Mouse (Mus musculus) liver, embryonic 16.5 days (tissue): Measurements from ENCODE around the gene Nol4l. TPM values are rescaled to one million over a fixed set of nuclear protein-coding genes. Genes with fewer than 3 reads are reported as not detected.

Experiments
- ATAC-seq: fragments of 200-750 bp; cut with Nextera tagmentation; 2 replicates; pipeline ENCODE4 v1.8.0; 2017; ENCODE audit warnings: low read depth, mild to moderate bottlenecking, moderate number of reproducible peaks, moderate library complexity
- H3K27ac ChIP-seq: fragments of 300-500 bp; sonication (generic); 2 replicates; pipeline ENCODE4 v1.5.1; 2014; ENCODE audit warnings: mild to moderate bottlenecking, low read length
- H3K27me3 ChIP-seq: fragments of 300-500 bp; sonication (generic); 2 replicates; pipeline ENCODE4 v1.6.1; 2014; ENCODE audit warnings: low read depth, low read length, mixed read lengths; ENCODE audit not compliant: control insufficient read depth, insufficient read depth
- H3K36me3 ChIP-seq: fragments of 300-500 bp; sonication (generic); 2 replicates; pipeline ENCODE4 v1.6.1; 2014; ENCODE audit warnings: mild to moderate bottlenecking; ENCODE audit not compliant: control insufficient read depth, insufficient read depth
- H3K4me1 ChIP-seq: fragments of 300-500 bp; sonication (generic); 2 replicates; pipeline ENCODE4 v1.6.1; 2014; ENCODE audit warnings: low read depth, low read length, mixed read lengths; ENCODE audit not compliant: control insufficient read depth
- H3K4me2 ChIP-seq: fragments of 300-500 bp; sonication (generic); 2 replicates; pipeline ENCODE4 v1.6.1; 2014; ENCODE audit warnings: low read depth, low read length, mixed read lengths
- H3K4me3 ChIP-seq: fragments of 300-500 bp; sonication (generic); 2 replicates; pipeline ENCODE4 v1.5.1; 2014; ENCODE audit warnings: low read depth, mild to moderate bottlenecking, low read length
- H3K9ac ChIP-seq: fragments of 300-500 bp; sonication (generic); 2 replicates; pipeline ENCODE4 v1.6.1; 2014; ENCODE audit warnings: low read depth, low read length
- H3K9me3 ChIP-seq: fragments of 300-500 bp; sonication (generic); replicated peaks from 2 replicates; pipeline ENCODE4 v1.6.1; 2016; ENCODE audit warnings: low read length; ENCODE audit not compliant: control insufficient read depth
- WGBS: fragments of 180-500 bp; shearing (Covaris S2); extraction: QIAGEN DNeasy Blood & Tissue Kit; methylation state at CpG from one replicate; pipeline ENCODE4 v1.1.7; 2014; ENCODE audit not compliant: insufficient replicate concordance; 5-methylcytosine and 5-hydroxymethylcytosine counted together
- polyA plus RNA-seq: library from polyadenylated mRNA; unstranded; fragments of >200 nt; fragmentation: Nextera tagmentation; extraction: Ambion mirVana; gene quantifications from 2 replicates; pipeline ENCODE4 v1.2.1, GENCODE M21; 2015

The Nol4l gene
- polyA plus RNA-seq, 1 experiment from 2014 or later = 4.3 TPM

- Histone ChIP-seq H3K9ac (no peak overlapping the region), H3K36me3 (no peaks in the 10 kb centered on the region), H3K9me3 (no peaks in the 10 kb centered on the region), H3K4me3 (no peak overlapping the region), H3K4me1 (peaks cover 38% of the 10 kb centered on the region), H3K4me2 (no peak overlapping the region), H3K27me3 (no peaks in the 10 kb centered on the region), H3K27ac (no peak overlapping the region)
- WGBS = 76% methylated on average over 6 of the region's 6 CpGs
- ATAC-seq = no peak
These were observed 18.2 kb downstream of the Nol4l start for GRCm38 (mm10) chr2:153511562-153511961.

DNA sequence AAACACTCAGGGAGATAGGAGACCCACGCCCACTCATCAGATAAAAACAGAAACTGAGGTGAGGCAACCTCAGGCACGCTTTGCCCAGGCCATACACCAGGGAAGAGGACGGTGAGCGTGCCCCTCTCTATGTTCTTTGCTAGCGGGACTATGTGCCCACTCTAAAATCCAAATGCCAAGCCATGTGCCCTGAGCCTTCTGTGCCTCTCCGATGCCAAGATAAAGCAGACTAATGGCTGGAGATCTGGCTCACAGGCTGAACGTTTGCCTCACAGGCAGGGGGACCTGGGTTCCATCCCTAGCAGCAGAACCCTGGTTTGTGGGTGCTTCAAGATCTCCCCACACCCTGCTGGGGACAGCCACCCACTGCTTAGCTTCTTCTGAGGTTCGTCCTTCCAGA lies 19.6 kb downstream of the Nol4l start:
- H3K4me2 ChIP-seq = no peak overlapping the region
- no peaks in the 10 kb centered on the region for H3K9me3 ChIP-seq
- H3K9ac ChIP-seq = no peak overlapping the region
- H3K27ac ChIP-seq = no peak overlapping the region
- ATAC-seq = no peak
- H3K4me1 ChIP-seq = peaks cover 48% of the 10 kb centered on the region
- WGBS = 44% methylated on average over 8 of the region's 8 CpGs
- no peak overlapping the region for H3K4me3 ChIP-seq
- H3K27me3 ChIP-seq = no peaks in the 10 kb centered on the region
- no peaks in the 10 kb centered on the region for H3K36me3 ChIP-seq

GRCm38 (mm10) chr2:153509211-153510029 lies 20.4 kb downstream of the Nol4l start:
- no peak overlapping the region for H3K4me3 ChIP-seq
- peak; percentile 42; the same call in 1 of the 2 replicates for ATAC-seq
- no peak overlapping the region for H3K27ac ChIP-seq
- no peaks in the 10 kb centered on the region for H3K36me3 ChIP-seq
- H3K27me3 ChIP-seq = no peaks in the 10 kb centered on the region
- H3K4me1 ChIP-seq = peaks cover 41% of the 10 kb centered on the region
- no peak overlapping the region for H3K4me2 ChIP-seq
- 36% methylated on average over 18 of the region's 18 CpGs for WGBS
- peak overlapping the region; percentile 29; the same call in 1 of the 2 replicates for H3K9ac ChIP-seq
- no peaks in the 10 kb centered on the region for H3K9me3 ChIP-seq

DNA sequence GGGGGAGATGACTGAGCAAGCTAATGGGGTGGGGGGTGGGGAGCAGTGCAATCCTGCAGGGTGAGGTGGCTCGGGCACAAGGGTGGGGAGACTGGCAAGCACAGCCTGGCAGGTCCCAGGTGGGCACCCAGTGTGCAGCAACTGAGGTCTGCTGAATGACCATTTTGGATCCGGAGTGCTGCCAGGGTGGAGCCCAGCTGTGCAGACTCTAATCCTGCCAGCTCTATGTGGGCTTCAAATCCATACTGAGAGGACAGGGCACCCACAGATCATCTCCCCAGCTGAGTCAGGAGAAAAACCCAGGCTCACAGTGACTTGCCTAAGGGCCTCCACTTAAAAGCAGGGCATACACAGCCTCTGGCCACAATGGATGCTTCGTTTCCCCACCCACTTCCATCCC lies 21.4 kb downstream of the Nol4l start:
- Histone ChIP-seq H3K4me3 (no peak overlapping the region), H3K4me2 (no peak overlapping the region), H3K9me3 (no peaks in the 10 kb centered on the region), H3K9ac (no peak overlapping the region), H3K36me3 (no peaks in the 10 kb centered on the region), H3K27ac (no peak overlapping the region), H3K27me3 (no peaks in the 10 kb centered on the region), H3K4me1 (peaks cover 39% of the 10 kb centered on the region)
- no peak for ATAC-seq
- 72% methylated on average over 3 of the region's 3 CpGs for WGBS

GRCm38 (mm10) chr2:153507969-153508368 lies 21.8 kb downstream of the Nol4l start:
- H3K27ac ChIP-seq = no peak overlapping the region
- 92% methylated on average over 2 of the region's 2 CpGs for WGBS
- ATAC-seq = no peak
- H3K9me3 ChIP-seq = no peaks in the 10 kb centered on the region
- H3K27me3 ChIP-seq = no peaks in the 10 kb centered on the region
- H3K4me2 ChIP-seq = no peak overlapping the region
- no peak overlapping the region for H3K9ac ChIP-seq
- no peak overlapping the region for H3K4me3 ChIP-seq
- no peaks in the 10 kb centered on the region for H3K36me3 ChIP-seq
- peaks cover 39% of the 10 kb centered on the region for H3K4me1 ChIP-seq

DNA sequence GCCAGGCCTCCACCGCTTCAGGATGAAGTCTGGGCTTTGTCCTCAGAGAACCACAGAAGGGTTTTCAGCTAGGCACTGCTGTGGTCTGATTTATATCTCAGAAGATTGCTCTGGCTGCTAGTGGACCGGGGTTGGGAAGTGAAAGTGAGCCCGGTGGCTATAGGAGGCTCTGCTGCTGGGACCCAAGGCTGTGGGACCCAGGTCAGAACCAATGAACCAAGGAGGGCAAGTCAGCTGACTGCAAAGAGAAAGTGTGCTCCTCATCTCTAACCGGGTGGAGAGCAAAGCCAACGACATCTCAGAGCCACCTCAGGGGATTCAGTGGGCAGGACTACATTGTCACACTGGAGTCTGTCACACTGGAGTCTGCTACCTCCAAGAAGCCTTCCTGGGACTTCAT lies 23.4 kb downstream of the Nol4l start:
- 53% methylated on average over 5 of the region's 5 CpGs for WGBS
- no peak overlapping the region for H3K9ac ChIP-seq
- H3K4me2 ChIP-seq = no peak overlapping the region
- H3K36me3 ChIP-seq = no peaks in the 10 kb centered on the region
- no peak overlapping the region for H3K27ac ChIP-seq
- H3K4me1 ChIP-seq = peaks cover 34% of the 10 kb centered on the region
- H3K4me3 ChIP-seq = no peak overlapping the region
- no peaks in the 10 kb centered on the region for H3K27me3 ChIP-seq
- no peaks in the 10 kb centered on the region for H3K9me3 ChIP-seq
- ATAC-seq = no peak

- Histone ChIP-seq H3K27me3 (no peaks in the 10 kb centered on the region), H3K4me1 (peaks cover 41% of the 10 kb centered on the region), H3K27ac (peak overlapping the region; percentile 21; the same call in 1 of the 2 replicates), H3K4me3 (no peak overlapping the region), H3K9ac (no peak overlapping the region), H3K36me3 (no peaks in the 10 kb centered on the region), H3K4me2 (no peak overlapping the region), H3K9me3 (no peaks in the 10 kb centered on the region)
- no peak for ATAC-seq
- 49% methylated on average over 4 of the region's 4 CpGs for WGBS
These were observed 30.6 kb downstream of the Nol4l start for GRCm38 (mm10) chr2:153499154-153499553.

DNA sequence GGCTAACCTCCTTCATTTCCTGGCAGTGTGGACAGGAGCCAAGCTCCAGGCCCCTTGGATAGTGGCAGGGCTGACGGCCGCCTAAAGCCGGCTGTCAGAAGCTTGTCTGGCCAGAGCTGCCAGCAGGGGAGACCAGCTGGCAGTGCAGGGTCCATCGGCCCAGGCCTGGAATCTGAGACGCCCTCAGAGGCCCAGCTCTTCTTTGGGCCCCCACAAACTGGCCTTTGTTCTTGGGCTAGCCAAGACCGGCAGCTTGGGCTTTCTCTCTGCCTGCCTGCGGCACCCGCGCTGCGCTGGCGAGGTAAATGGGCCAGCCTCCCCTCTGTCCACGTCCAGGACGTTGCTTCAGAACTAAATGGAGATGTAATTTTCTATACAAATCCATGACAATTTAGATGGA lies 32.9 kb downstream of the Nol4l start:
- no peaks in the 10 kb centered on the region for H3K36me3 ChIP-seq
- no peaks in the 10 kb centered on the region for H3K27me3 ChIP-seq
- H3K4me3 ChIP-seq = no peak overlapping the region
- 81% methylated on average over 13 of the region's 13 CpGs for WGBS
- ATAC-seq = no peak
- H3K4me1 ChIP-seq = peaks cover 57% of the 10 kb centered on the region
- H3K9me3 ChIP-seq = no peaks in the 10 kb centered on the region
- peak overlapping the region; percentile 55 for H3K9ac ChIP-seq
- H3K27ac ChIP-seq = peak overlapping the region; percentile 95
- H3K4me2 ChIP-seq = no peak overlapping the region

DNA sequence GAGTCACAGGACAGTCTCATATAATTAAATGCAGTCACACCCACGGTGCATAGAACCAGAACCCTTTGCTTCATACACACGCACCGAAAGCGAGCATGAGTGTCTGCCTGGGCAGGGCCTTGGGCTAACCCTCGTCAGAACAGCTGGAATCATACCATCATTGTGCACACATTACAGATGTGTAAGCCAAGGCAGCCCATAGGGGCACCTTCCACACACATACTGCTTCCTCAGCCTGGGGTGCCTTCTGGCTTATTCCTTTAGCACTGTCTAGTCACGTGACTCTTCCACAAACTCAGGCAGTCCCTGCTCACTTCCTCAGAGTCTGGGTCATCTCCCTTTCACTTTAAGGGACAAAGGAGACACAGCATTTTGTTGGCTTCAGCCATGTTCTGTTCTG lies 33.5 kb downstream of the Nol4l start:
- no peak for ATAC-seq
- Histone ChIP-seq H3K4me2 (peak overlapping the region; percentile 34), H3K27me3 (no peaks in the 10 kb centered on the region), H3K27ac (peak overlapping the region; percentile 95), H3K4me1 (peaks cover 63% of the 10 kb centered on the region), H3K9me3 (no peaks in the 10 kb centered on the region), H3K4me3 (no peak overlapping the region), H3K36me3 (no peaks in the 10 kb centered on the region), H3K9ac (peak overlapping the region; percentile 55)
- WGBS = 44% methylated on average over 6 of the region's 6 CpGs
